Comparison of ENCODE assay signal across 17 mouse cellular contexts in genomic region chr8:127347890-127348495, GRCm38 (mm10).
"Had no signal": no experiment of that assay in that cellular context is flagged by ENCODE, and none has a peak within 500 bp of the region (broad histone marks: within the 10 kb centered on the region; RNA-seq: fewer than 3 reads in every experiment).

No protein-coding gene starts in this region.

- H3K4me3 ChIP-seq: kidney, embryonic 15.5 days; left cerebral cortex, adult 2 months; liver, embryonic 13.5 days; megakaryocyte, embryonic 14.5 days; midbrain, embryonic 10.5 days; midbrain, embryonic 13.5 days; myocyte had no signal

- DNase-seq: kidney, adult 8-10 months; kidney, postnatal 10 days; kidney, postnatal 36 days; layer of hippocampus, postnatal 36 days; liver, embryonic 13.5 days; lung, adult 2 months; right cerebral cortex, postnatal 25 days; thymus, adult 2 months; thymus, postnatal 14 days; thymus, postnatal 4 days had no signal

- H3K27ac ChIP-seq: kidney, embryonic 15.5 days; left cerebral cortex, adult 2 months; liver, embryonic 13.5 days; macrophage; midbrain, embryonic 10.5 days; midbrain, embryonic 13.5 days had no signal
